Mouse (Mus musculus) neural tube, embryonic 12.5 days (tissue): Measurements from ENCODE around the gene Cnksr3. TPM values are rescaled to one million over a fixed set of nuclear protein-coding genes. Genes with fewer than 3 reads are reported as not detected.
A peak's percentile ranks its signal among the peaks of the same experiment; 100 is the strongest.

Experiments
- ATAC-seq: fragments of 200-750 bp; cut with Nextera tagmentation; 2 replicates; pipeline ENCODE4 v1.8.0; 2017; ENCODE audit warnings: low read depth, mild to moderate bottlenecking, moderate TSS enrichment, moderate library complexity; ENCODE audit not compliant: low FRiP score
- H3K27ac ChIP-seq: fragments of 300-500 bp; sonication (generic); 2 replicates; pipeline ENCODE4 v1.5.1; 2016
- H3K27me3 ChIP-seq: fragments of 300-500 bp; sonication (generic); replicated peaks from 2 replicates; pipeline ENCODE4 v1.6.1; 2016; ENCODE audit warnings: mild to moderate bottlenecking
- H3K36me3 ChIP-seq: fragments of 300-500 bp; sonication (generic); 2 replicates; pipeline ENCODE4 v1.6.1; 2016; ENCODE audit warnings: mild to moderate bottlenecking
- H3K4me1 ChIP-seq: fragments of 300-500 bp; sonication (generic); 2 replicates; pipeline ENCODE4 v1.6.1; 2016
- H3K4me2 ChIP-seq: fragments of 300-500 bp; sonication (generic); replicated peaks from 2 replicates; pipeline ENCODE4 v1.6.1; 2016; ENCODE audit warnings: mild to moderate bottlenecking
- H3K4me3 ChIP-seq: fragments of 300-500 bp; sonication (generic); 2 replicates; pipeline ENCODE4 v1.5.1; 2016
- H3K9ac ChIP-seq: fragments of 300-500 bp; sonication (generic); 2 replicates; pipeline ENCODE4 v1.6.1; 2016; ENCODE audit warnings: mild to moderate bottlenecking
- H3K9me3 ChIP-seq: fragments of 300-500 bp; sonication (generic); 2 replicates; pipeline ENCODE4 v1.6.1; 2016; ENCODE audit warnings: mild to moderate bottlenecking
- WGBS: fragments of 180-500 bp; shearing (Covaris S2); methylation state at CpG from one replicate; pipeline ENCODE4 v1.1.7; 2016; 5-methylcytosine and 5-hydroxymethylcytosine counted together
- polyA plus RNA-seq: library from polyadenylated mRNA; unstranded; fragments of >200 nt; fragmentation: Nextera tagmentation; extraction: Ambion mirVana; gene quantifications from 2 replicates; pipeline ENCODE4 v1.2.1, GENCODE M21; 2016

Cnksr3 gene
- polyA plus RNA-seq, 1 experiment from 2014 or later, result 7.3 TPM

DNA sequence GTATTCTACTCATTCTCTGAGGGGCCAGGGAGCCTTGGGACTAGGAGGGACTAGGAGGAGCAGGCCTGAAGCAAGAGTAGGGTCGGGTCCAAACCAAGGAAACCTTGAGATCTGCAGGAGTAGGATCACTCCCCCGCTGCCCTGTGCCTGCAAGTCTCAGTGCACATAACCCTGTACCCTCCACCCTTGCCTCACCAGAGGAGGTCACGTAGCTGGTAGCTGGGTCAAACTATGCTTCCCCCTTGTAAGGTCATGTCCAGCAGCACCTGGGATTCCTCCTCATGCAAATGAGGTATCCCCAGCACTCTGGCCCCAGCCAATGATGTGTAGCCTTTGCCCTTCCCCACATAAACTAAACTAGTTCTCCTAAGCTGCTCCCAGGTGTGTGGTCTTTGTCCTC lies 41.6 kb downstream of the Cnksr3 start:
- Histone ChIP-seq H3K4me1 (no peaks in the 10 kb centered on the region), H3K36me3 (no peaks in the 10 kb centered on the region), H3K4me2 (no peak overlapping the region), H3K27me3 (no peaks in the 10 kb centered on the region), H3K9me3 (no peaks in the 10 kb centered on the region), H3K27ac (no peak overlapping the region), H3K4me3 (no peak overlapping the region), H3K9ac (no peak overlapping the region)
- ATAC-seq, result no peak
- WGBS, result 94% methylated on average over 3 of the region's 3 CpGs

DNA sequence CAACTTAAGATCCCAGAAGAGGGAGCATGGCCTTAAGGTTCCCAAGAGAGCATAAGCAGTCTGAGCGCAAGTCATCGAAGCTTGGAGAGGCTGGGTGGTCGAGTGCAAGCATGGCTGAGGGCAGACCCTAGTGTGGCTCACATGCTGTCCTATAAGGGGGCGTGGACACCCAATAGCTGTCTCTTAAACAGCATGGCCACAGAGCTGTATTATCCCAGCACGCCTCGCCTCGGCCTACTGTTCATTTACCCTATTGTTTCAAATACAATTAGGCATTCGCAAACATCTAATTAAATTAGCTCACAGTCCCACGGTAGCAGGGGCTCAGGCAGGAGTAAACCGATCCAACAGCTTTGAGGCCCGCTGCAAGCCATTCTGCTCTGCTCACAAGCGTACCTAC lies 49.0 kb downstream of the Cnksr3 start:
- H3K4me1 ChIP-seq, result peaks cover 20% of the 10 kb centered on the region
- 52% methylated on average over 12 of the region's 12 CpGs for WGBS
- no peaks in the 10 kb centered on the region for H3K27me3 ChIP-seq
- no peak overlapping the region for H3K4me3 ChIP-seq
- no peak overlapping the region for H3K9ac ChIP-seq
- H3K4me2 ChIP-seq, result no peak overlapping the region
- H3K36me3 ChIP-seq, result no peaks in the 10 kb centered on the region
- H3K27ac ChIP-seq, result no peak overlapping the region
- H3K9me3 ChIP-seq, result no peaks in the 10 kb centered on the region
- no peak; the same call in 1 of the 2 replicates for ATAC-seq

DNA sequence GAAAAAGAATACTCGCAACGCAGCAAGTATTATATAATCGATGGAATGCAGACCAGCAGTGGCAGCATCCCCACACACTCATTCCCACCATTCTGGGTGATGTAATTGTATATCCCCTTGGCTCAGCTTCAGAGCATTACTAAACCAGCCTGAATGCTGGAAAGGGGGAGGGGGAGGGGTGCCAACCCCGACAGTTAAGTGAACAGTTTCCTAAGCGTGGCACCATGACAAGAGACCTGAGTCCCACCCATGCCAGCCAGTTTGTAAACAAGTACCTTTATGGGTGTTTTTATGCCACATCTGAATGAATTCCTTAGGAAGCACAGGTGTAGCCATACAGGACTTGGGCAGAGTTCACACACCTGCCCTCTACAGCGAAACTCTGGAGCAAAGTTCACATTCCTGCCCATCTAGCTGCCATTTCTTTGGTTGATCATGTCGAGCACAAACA lies 53.0 kb downstream of the Cnksr3 start:
- no peaks in the 10 kb centered on the region for H3K27me3 ChIP-seq
- ATAC-seq, result peak; percentile 73
- H3K27ac ChIP-seq, result no peak overlapping the region
- H3K9ac ChIP-seq, result no peak overlapping the region
- H3K36me3 ChIP-seq, result no peaks in the 10 kb centered on the region
- peak overlapping the region; percentile 32 for H3K4me2 ChIP-seq
- WGBS, result 53% methylated on average over 7 of the region's 7 CpGs
- H3K9me3 ChIP-seq, result no peaks in the 10 kb centered on the region
- H3K4me1 ChIP-seq, result peaks cover 22% of the 10 kb centered on the region
- no peak overlapping the region for H3K4me3 ChIP-seq

DNA sequence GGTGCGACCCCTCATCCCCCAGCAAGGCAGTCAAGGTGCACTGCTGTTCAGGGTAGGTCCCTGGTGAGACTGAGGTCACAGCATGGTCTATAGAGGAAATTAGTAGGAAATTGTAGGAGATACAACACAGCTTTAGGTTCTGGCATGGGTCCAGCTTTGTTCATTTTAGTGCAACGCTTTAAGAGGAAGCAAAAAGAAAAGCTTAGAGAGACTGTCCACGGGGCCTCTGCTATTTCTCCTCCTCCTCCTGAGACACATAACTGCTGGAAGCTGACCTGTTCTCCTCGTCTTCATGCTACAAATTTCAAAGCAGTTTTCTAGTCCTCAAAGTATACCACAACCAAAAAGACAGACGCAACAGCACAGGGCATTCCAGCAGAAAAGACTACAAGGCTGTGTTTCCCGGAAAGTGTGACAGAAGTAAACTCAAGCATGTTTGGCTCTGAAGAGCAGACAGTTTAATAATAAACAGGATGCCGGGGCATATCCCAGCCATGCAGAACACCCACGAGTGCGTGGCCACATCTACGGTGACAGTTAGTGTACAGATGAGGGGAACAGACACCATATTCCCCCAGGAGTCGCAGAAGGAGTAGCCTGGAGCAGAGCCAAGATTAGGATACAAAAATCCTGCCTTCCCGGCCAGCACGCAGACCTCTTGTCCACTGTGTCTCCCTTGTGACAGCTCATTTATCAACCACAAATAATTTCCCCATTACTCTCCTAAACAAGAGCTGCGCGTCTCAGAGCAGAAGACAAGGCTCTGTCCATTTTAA lies 53.6 kb downstream of the Cnksr3 start:
- Histone ChIP-seq H3K9ac (no peak overlapping the region), H3K27me3 (no peaks in the 10 kb centered on the region), H3K9me3 (no peaks in the 10 kb centered on the region), H3K4me3 (no peak overlapping the region), H3K27ac (peak overlapping the region; percentile 43; the same call in 1 of the 2 replicates), H3K36me3 (no peaks in the 10 kb centered on the region), H3K4me2 (peak overlapping the region; percentile 32), H3K4me1 (peaks cover 22% of the 10 kb centered on the region)
- WGBS, result 42% methylated on average over 15 of the region's 15 CpGs
- peak; percentile 74 for ATAC-seq

DNA sequence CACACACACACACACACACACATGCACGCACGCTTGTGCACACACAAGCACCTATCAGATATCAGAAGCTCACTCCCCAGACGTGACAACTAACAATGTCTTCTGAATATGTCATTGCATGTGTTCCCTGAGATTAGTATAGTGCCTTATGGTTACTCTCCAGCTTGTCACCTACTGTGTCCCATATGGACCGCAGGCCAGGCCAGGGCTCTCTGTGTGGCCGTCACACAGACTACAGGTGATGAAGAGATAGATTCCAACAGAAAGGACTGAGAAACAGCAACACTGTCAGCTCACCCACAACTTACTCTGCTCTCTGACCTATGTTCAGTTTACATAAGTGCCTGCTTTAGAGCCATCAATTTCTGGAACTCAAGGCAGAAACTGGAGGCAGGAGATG lies 57.2 kb downstream of the Cnksr3 start:
- no peaks in the 10 kb centered on the region for H3K9me3 ChIP-seq
- peaks cover 19% of the 10 kb centered on the region for H3K4me1 ChIP-seq
- H3K4me2 ChIP-seq, result no peak overlapping the region
- no peak overlapping the region for H3K9ac ChIP-seq
- no peaks in the 10 kb centered on the region for H3K36me3 ChIP-seq
- H3K27me3 ChIP-seq, result no peaks in the 10 kb centered on the region
- WGBS, result 94% methylated on average over 5 of the region's 5 CpGs
- H3K27ac ChIP-seq, result no peak overlapping the region
- no peak overlapping the region for H3K4me3 ChIP-seq
- no peak for ATAC-seq

DNA sequence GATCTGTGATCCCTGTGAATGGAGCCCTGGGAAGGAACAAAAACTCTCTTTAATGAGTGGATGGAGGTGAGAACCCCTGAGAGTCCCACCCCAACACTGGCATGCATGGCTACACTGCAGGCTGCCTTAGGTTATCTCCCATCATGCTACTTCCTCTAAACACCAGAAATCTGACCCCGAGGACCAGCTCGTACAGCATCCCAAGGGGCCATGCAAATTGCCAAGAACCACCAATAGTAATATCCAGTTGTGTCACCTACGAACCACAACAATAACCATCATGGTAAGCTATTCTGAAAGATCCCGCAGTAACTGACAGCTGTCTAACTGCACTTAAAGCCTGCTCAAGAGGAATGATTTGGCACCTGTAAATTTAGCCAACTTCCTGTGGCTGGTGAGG lies 59.1 kb downstream of the Cnksr3 start:
- H3K36me3 ChIP-seq, result no peaks in the 10 kb centered on the region
- no peak overlapping the region for H3K4me2 ChIP-seq
- H3K27me3 ChIP-seq, result no peaks in the 10 kb centered on the region
- H3K27ac ChIP-seq, result no peak overlapping the region
- no peaks in the 10 kb centered on the region for H3K9me3 ChIP-seq
- no peak overlapping the region for H3K4me3 ChIP-seq
- WGBS, result 88% methylated on average over 4 of the region's 4 CpGs
- H3K9ac ChIP-seq, result no peak overlapping the region
- no peak for ATAC-seq
- H3K4me1 ChIP-seq, result peaks cover under 1% of the 10 kb centered on the region; the same call in 1 of the 2 replicates

DNA sequence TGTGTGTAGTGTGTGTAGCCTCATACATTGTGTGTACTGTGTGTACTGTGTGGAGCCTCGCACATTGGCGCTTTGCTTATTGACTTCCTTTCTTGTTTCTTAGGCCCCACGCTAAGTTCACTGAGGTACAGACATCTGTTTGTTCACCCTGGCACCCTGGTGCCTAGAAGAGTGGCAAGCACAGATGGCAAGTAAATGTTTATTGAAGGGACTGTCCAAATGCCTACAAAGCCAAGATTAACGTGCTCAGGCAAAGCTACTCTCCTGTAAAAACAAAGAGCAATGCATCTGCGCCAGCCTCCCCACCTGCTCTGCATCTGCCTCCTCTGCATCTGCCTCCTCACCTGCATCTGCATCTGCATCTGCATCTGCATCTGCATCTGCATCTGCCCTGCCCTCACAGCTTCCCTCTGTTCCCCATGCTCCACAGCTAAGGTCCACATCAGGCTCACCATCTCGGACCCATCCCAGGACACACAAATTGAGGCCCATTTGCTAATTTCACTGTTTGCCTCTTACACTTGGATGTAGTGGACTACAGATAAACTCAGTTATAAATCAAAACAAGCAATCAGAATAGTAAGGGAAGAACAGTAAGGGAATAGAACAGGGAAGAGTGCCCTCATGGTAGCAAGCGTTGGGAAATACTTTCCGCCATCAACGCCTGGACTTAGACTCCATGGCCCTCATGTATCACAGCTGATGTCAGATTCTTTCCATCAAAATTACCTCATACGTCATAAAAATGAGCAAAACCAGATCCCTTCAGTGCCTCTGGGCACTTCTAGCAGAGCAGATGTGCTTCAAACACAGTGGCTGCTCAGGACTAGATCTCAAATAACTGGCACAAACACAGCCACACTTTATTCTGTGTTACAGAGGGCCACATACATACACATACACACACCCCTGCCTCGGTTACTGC lies 62.1 kb downstream of the Cnksr3 start:
- ATAC-seq, result peak; percentile 29; the same call in 1 of the 2 replicates
- WGBS, result 83% methylated on average over 11 of the region's 11 CpGs
- Histone ChIP-seq H3K9ac (no peak overlapping the region), H3K4me3 (no peak overlapping the region), H3K36me3 (no peaks in the 10 kb centered on the region), H3K9me3 (no peaks in the 10 kb centered on the region), H3K27ac (no peak overlapping the region), H3K27me3 (no peaks in the 10 kb centered on the region), H3K4me2 (no peak overlapping the region), H3K4me1 (no peaks in the 10 kb centered on the region)

DNA sequence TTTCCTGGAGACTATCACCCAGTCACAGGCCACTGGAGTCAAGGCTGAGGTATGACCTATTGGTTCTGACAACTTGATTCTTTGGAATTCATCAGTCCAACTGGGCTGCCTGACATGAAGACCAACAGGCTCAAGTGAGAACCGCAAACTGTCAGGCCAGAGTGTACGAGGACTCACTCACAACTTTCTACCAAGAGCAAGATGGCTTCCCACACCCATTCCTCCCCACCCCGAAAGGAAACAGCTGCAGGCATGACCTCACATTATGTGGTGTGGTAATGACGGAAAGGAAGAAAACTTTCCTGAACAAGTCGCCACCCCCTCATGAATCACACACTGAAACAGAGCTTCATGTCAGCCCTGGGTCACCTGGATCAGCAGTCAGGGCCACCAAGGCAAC lies 66.4 kb downstream of the Cnksr3 start:
- Histone ChIP-seq H3K4me1 (no peaks in the 10 kb centered on the region), H3K27me3 (no peaks in the 10 kb centered on the region), H3K9me3 (no peaks in the 10 kb centered on the region), H3K9ac (no peak overlapping the region), H3K36me3 (no peaks in the 10 kb centered on the region), H3K27ac (no peak overlapping the region), H3K4me3 (no peak overlapping the region), H3K4me2 (no peak overlapping the region)
- ATAC-seq, result no peak
- 80% methylated on average over 5 of the region's 5 CpGs for WGBS

DNA sequence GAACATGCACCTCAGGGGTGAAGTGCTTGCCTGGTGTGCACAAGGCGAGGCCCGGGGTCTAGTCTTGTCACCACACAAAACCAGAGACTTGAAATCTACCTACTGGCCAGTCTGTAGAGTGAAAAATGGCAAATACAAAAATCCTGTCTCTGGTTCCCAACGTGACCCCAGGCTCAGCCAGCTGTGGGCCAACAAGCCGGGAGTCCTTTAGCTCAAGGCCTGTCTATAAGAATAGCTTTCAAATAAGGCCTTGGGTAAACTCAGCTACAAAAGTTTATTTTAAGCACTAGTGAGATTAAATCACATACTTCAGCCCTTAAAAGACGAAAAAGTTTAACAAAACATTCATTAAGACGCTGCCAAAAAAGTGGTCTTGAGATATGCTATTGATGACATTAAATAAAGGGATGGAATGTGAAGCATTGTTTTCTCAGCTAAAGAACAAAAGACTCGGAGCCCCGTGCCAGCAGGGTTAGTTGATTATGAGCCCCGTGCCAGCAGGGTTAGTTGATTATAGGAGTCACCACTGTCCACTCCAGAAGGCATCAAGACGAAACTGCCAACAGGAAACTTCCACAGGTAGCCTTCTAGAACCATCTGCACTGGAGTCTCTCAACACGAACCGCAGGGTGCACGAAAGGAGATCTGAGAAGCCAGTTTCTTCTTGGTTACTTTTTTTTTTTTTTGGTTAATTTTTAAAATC lies 67.8 kb downstream of the Cnksr3 start:
- H3K27me3 ChIP-seq, result no peaks in the 10 kb centered on the region
- no peak overlapping the region for H3K4me3 ChIP-seq
- ATAC-seq, result no peak
- WGBS, result 78% methylated on average over 13 of the region's 13 CpGs
- no peak overlapping the region for H3K27ac ChIP-seq
- no peaks in the 10 kb centered on the region for H3K9me3 ChIP-seq
- no peak overlapping the region for H3K9ac ChIP-seq
- H3K36me3 ChIP-seq, result no peaks in the 10 kb centered on the region
- H3K4me1 ChIP-seq, result no peaks in the 10 kb centered on the region
- H3K4me2 ChIP-seq, result no peak overlapping the region

DNA sequence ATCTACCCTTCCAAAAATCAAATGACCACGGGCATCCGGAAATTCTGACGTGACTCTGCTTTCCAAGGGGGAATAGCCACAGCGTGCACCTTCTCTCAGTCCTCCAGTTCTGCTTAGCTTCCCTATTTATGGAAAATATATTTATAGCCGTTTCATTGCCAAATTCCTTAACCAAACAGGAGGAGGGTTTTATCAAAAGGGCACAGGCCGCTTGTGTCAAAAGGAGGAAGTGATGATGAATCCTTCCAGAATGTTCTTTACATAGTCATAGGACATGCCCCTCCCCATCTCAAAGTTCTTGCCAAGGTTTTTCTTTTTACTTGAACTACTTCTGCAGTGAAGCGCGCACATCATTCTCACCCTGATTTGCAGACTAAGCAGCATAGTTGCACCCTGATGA lies 69.8 kb downstream of the Cnksr3 start:
- ATAC-seq, result no peak
- WGBS, result 94% methylated on average over 8 of the region's 8 CpGs

DNA sequence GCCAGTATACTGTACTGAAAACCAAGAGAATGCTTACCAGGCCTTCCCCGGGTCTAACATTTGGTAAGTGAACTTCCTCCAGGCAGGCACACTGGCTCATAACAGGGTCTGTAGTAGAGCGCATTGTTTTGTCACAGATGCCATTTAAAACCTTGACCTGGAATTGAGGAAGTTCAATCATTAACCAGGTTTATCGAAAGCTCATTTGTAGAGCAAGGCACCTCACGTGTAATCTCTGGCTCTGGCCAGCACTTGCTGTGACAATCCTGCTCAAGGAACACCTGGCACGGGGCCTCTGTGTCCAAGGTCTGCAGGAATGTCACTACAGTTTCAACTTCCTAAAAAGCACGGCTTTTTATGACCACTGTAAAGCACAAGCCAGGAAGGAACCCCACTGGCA lies 71.8 kb downstream of the Cnksr3 start:
- ATAC-seq, result no peak
- Histone ChIP-seq H3K9ac (no peak overlapping the region), H3K9me3 (no peaks in the 10 kb centered on the region), H3K4me1 (no peaks in the 10 kb centered on the region), H3K27me3 (no peaks in the 10 kb centered on the region), H3K27ac (no peak overlapping the region), H3K4me3 (no peak overlapping the region), H3K36me3 (no peaks in the 10 kb centered on the region), H3K4me2 (no peak overlapping the region)
- 56% methylated on average over 6 of the region's 6 CpGs for WGBS

More for the DNA sequence above, 69.8 kb downstream of the Cnksr3 start:
- Histone ChIP-seq H3K27me3 (no peaks in the 10 kb centered on the region), H3K4me2 (no peak overlapping the region), H3K4me1 (no peaks in the 10 kb centered on the region), H3K27ac (no peak overlapping the region), H3K9me3 (no peaks in the 10 kb centered on the region), H3K9ac (no peak overlapping the region), H3K4me3 (no peak overlapping the region), H3K36me3 (no peaks in the 10 kb centered on the region)

DNA sequence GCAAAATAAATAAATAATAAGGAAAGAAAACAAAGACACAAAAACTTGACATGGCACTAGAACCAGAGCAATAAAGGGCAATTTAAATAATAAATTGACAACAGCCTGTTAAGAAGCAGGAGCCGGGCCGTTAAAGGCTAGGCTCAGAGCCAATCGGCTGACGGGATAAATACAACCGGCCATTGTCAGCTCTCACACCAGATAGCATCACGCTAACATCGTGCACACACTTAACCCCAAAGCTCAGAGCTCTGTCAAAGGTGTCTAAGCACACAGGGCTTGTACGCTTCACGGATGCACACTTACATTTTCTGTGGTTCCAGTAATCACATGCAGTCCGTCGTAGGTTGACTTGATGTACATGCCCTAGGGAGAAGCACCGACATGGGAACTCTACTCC lies 74.0 kb downstream of the Cnksr3 start:
- 75% methylated on average over 12 of the region's 12 CpGs for WGBS

More for the DNA sequence above, 74.0 kb downstream of the Cnksr3 start:
- Histone ChIP-seq H3K9ac (no peak overlapping the region), H3K36me3 (no peaks in the 10 kb centered on the region), H3K4me2 (no peak overlapping the region), H3K4me1 (no peaks in the 10 kb centered on the region), H3K27ac (no peak overlapping the region), H3K9me3 (no peaks in the 10 kb centered on the region), H3K27me3 (no peaks in the 10 kb centered on the region), H3K4me3 (no peak overlapping the region)
- 0 out of 2 replicates have a peak, but pooled peaks have one; percentile 44 for ATAC-seq
